Mouse (Mus musculus): ENCODE measurements at regions not wholly inside any gene's neighbourhood (a gene's known extent, or its start where the extent isn't known, plus 50 kb on each side); places are given as distances from the start of the nearest gene placed in this dataset.

GRCm38 (mm10) chr7:128998759-128999158 lies 254.0 kb downstream of the Sec23ip start:
- no peaks in the 10 kb centered on the region for H3K4me1 ChIP-seq (ENCODE audit: control insufficient read depth, insufficient read depth, low read length)
- H3K27ac ChIP-seq (replicated peaks; ENCODE audit: low read depth, low read length) = no peak overlapping the region
- H3K9me3 ChIP-seq (ENCODE audit: control insufficient read depth, low read length) = no peaks in the 10 kb centered on the region
- DNase-seq (ENCODE audit: low spot score) (no peak), ATAC-seq (ENCODE audit: insufficient number of reproducible peaks, low FRiP score, low TSS enrichment, low read depth) (no peak)
- no peaks in the 10 kb centered on the region for H3K27me3 ChIP-seq (ENCODE audit: control insufficient read depth, insufficient read depth, low read length)
- no peak overlapping the region for H3K4me3 ChIP-seq (ENCODE audit: low read depth, low read length)
- WGBS = 69% methylated on average over 4 of the region's 4 CpGs
- no peak overlapping the region for H3K9ac ChIP-seq (ENCODE audit: low read length)
- H3K4me2 ChIP-seq (ENCODE audit: low read depth, severe bottlenecking) = no peak overlapping the region
- no peaks in the 10 kb centered on the region for H3K36me3 ChIP-seq (ENCODE audit: control insufficient read depth, insufficient read depth, low read length)

DNA sequence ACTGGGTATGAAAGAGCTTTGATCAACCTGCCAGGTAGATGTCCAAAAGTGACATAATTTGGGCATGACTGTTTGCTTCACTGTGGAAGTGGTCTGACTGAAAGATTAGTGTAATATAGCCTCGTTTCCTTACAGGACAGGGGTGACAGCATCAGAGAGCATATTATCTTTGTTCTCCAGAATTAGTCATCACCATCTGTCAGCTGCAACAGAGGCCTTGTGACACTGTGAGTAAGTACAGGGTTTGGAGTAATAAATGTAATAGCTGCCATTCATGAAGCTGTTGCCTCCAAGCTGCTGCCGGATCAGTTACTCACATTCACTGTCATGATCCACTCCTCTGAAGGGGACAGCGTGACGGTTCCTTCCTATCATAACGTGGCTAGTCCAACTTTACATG lies 254.4 kb upstream of the Plpp4 start:
- no peak overlapping the region for H3K4me3 ChIP-seq (ENCODE audit: low read depth, low read length)
- 73% methylated on average over 5 of the region's 5 CpGs for WGBS
- H3K9ac ChIP-seq (ENCODE audit: low read length) = no peak overlapping the region
- ATAC-seq (ENCODE audit: insufficient number of reproducible peaks, low FRiP score, low TSS enrichment, low read depth) (no peak), DNase-seq (ENCODE audit: low spot score) (no peak)
- no peaks in the 10 kb centered on the region for H3K9me3 ChIP-seq (ENCODE audit: control insufficient read depth, low read length)
- H3K36me3 ChIP-seq (ENCODE audit: control insufficient read depth, insufficient read depth, low read length) = no peaks in the 10 kb centered on the region
- no peaks in the 10 kb centered on the region for H3K4me1 ChIP-seq (ENCODE audit: control insufficient read depth, insufficient read depth, low read length)
- no peaks in the 10 kb centered on the region for H3K27me3 ChIP-seq (ENCODE audit: control insufficient read depth, insufficient read depth, low read length)
- no peak overlapping the region for H3K27ac ChIP-seq (replicated peaks; ENCODE audit: low read depth, low read length)
- H3K4me2 ChIP-seq (ENCODE audit: low read depth, severe bottlenecking) = no peak overlapping the region

DNA sequence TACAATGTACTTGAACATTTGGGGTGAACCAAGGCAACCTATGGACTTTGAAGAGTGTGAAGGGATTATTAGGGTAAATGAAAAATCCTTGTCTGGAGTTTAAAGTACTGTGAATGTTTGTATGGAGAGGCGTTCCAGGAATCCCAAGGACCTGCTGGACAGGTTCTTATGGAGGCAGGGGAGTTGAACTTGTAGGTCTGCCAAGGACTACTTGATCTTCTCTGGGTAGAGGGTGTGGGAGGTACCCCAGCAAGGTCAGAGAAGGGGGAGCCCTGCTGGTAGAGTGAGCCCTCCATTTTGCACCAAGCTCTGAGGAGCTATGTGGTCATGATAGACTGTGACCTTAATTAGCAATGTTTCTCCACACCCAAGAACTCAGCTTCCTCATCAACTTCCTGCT lies 253.7 kb upstream of the Plpp4 start:
- ATAC-seq (ENCODE audit: insufficient number of reproducible peaks, low FRiP score, low TSS enrichment, low read depth) (no peak), DNase-seq (ENCODE audit: low spot score) (no peak)
- no peaks in the 10 kb centered on the region for H3K36me3 ChIP-seq (ENCODE audit: control insufficient read depth, insufficient read depth, low read length)
- H3K9me3 ChIP-seq (ENCODE audit: control insufficient read depth, low read length) = no peaks in the 10 kb centered on the region
- 85% methylated on average over 1 of the region's 1 CpGs for WGBS
- H3K4me3 ChIP-seq (ENCODE audit: low read depth, low read length) = no peak overlapping the region
- H3K9ac ChIP-seq (ENCODE audit: low read length) = no peak overlapping the region
- no peaks in the 10 kb centered on the region for H3K27me3 ChIP-seq (ENCODE audit: control insufficient read depth, insufficient read depth, low read length)
- no peaks in the 10 kb centered on the region for H3K4me1 ChIP-seq (ENCODE audit: control insufficient read depth, insufficient read depth, low read length)
- no peak overlapping the region for H3K4me2 ChIP-seq (ENCODE audit: low read depth, severe bottlenecking)
- H3K27ac ChIP-seq (replicated peaks; ENCODE audit: low read depth, low read length) = no peak overlapping the region

GRCm38 (mm10) chr7:129016353-129016752 lies 240.5 kb upstream of the Plpp4 start:
- no peak for DNase-seq (ENCODE audit: low spot score)
- no peaks in the 10 kb centered on the region for H3K36me3 ChIP-seq (ENCODE audit: control insufficient read depth, insufficient read depth, low read length)
- no peaks in the 10 kb centered on the region for H3K27me3 ChIP-seq (ENCODE audit: control insufficient read depth, insufficient read depth, low read length)
- ATAC-seq (ENCODE audit: insufficient number of reproducible peaks, low FRiP score, low TSS enrichment, low read depth) = no peak
- no peaks in the 10 kb centered on the region for H3K4me1 ChIP-seq (ENCODE audit: control insufficient read depth, insufficient read depth, low read length)
- no peak overlapping the region for H3K9ac ChIP-seq (ENCODE audit: low read length)
- no peak overlapping the region for H3K4me2 ChIP-seq (ENCODE audit: low read depth, severe bottlenecking)
- H3K27ac ChIP-seq (replicated peaks; ENCODE audit: low read depth, low read length) = no peak overlapping the region
- H3K9me3 ChIP-seq (ENCODE audit: control insufficient read depth, low read length) = 0 out of 2 replicates have a peak, but pooled peaks cover 2% of the 10 kb centered on the region
- no peak overlapping the region for H3K4me3 ChIP-seq (ENCODE audit: low read depth, low read length)
- WGBS = 86% methylated on average over 6 of the region's 6 CpGs

GRCm38 (mm10) chr7:129027116-129027515 lies 229.7 kb upstream of the Plpp4 start:
- WGBS = 81% methylated on average over 2 of the region's 2 CpGs
- no peak overlapping the region for H3K9ac ChIP-seq (ENCODE audit: low read length)
- DNase-seq (ENCODE audit: low spot score) = no peak

DNA sequence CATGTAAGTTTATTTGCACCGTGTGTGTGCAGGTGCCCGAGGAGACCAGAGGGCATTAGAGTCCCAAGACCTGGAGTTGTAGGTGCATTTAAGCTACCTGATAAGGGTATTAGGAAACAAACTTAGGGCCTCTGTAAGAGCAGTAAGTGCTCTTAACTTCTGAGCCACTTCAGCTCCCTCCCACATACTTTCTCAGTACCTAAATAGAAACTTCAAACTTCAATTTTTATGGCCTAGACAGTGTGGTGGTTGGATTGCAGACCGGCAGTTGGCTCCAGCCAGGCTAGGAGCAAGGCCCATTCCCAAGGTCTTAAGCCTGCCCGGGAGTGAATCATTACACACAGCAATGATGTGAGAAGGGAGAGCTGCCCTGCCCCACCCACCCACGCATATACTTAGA lies 208.8 kb upstream of the Plpp4 start:
- Histone ChIP-seq H3K9ac (ENCODE audit: low read length) (no peak overlapping the region), H3K9me3 (ENCODE audit: control insufficient read depth, low read length) (no peaks in the 10 kb centered on the region), H3K27me3 (ENCODE audit: control insufficient read depth, insufficient read depth, low read length) (no peaks in the 10 kb centered on the region), H3K36me3 (ENCODE audit: control insufficient read depth, insufficient read depth, low read length) (no peaks in the 10 kb centered on the region), H3K4me3 (ENCODE audit: low read depth, low read length) (no peak overlapping the region), H3K27ac (replicated peaks; ENCODE audit: low read depth, low read length) (no peak overlapping the region), H3K4me1 (ENCODE audit: control insufficient read depth, insufficient read depth, low read length) (no peaks in the 10 kb centered on the region), H3K4me2 (ENCODE audit: low read depth, severe bottlenecking) (no peak overlapping the region)
- 69% methylated on average over 5 of the region's 5 CpGs for WGBS
- ATAC-seq (ENCODE audit: insufficient number of reproducible peaks, low FRiP score, low TSS enrichment, low read depth) (no peak), DNase-seq (ENCODE audit: low spot score) (no peak)

More at GRCm38 (mm10) chr7:129027116-129027515, 229.7 kb upstream of the Plpp4 start:
- H3K27me3 ChIP-seq (ENCODE audit: control insufficient read depth, insufficient read depth, low read length) = no peaks in the 10 kb centered on the region
- H3K36me3 ChIP-seq (ENCODE audit: control insufficient read depth, insufficient read depth, low read length) = no peaks in the 10 kb centered on the region
- H3K4me1 ChIP-seq (ENCODE audit: control insufficient read depth, insufficient read depth, low read length) = no peaks in the 10 kb centered on the region
- H3K9me3 ChIP-seq (ENCODE audit: control insufficient read depth, low read length) = no peaks in the 10 kb centered on the region
- H3K4me3 ChIP-seq (ENCODE audit: low read depth, low read length) = no peak overlapping the region
- H3K4me2 ChIP-seq (ENCODE audit: low read depth, severe bottlenecking) = no peak overlapping the region
- H3K27ac ChIP-seq (replicated peaks; ENCODE audit: low read depth, low read length) = no peak overlapping the region
- ATAC-seq (ENCODE audit: insufficient number of reproducible peaks, low FRiP score, low TSS enrichment, low read depth) = no peak

DNA sequence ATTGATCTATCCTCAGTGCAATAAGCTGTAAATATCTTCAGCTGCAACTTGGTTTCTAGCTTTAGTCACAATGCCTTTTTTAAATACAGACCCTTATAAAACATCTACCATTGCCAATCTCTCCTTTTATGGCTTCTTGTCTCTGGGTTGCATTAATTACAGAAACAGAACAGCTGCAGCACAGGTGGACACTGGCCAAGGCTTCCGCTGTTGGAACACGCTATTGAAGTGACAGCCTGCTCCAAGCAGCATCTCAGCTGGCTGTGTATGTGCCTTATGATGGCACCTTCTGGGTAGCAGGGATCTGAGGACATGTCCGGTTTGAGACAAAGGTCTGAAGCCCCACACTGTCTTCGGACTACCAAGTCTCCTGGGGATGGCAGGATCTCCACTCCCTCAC lies 207.1 kb upstream of the Plpp4 start:
- H3K4me3 ChIP-seq (ENCODE audit: low read depth, low read length) = no peak overlapping the region
- H3K4me1 ChIP-seq (ENCODE audit: control insufficient read depth, insufficient read depth, low read length) = no peaks in the 10 kb centered on the region
- H3K9me3 ChIP-seq (ENCODE audit: control insufficient read depth, low read length) = no peaks in the 10 kb centered on the region
- H3K27me3 ChIP-seq (ENCODE audit: control insufficient read depth, insufficient read depth, low read length) = no peaks in the 10 kb centered on the region
- DNase-seq (ENCODE audit: low spot score) (no peak), ATAC-seq (ENCODE audit: insufficient number of reproducible peaks, low FRiP score, low TSS enrichment, low read depth) (no peak)
- no peak overlapping the region for H3K4me2 ChIP-seq (ENCODE audit: low read depth, severe bottlenecking)
- H3K27ac ChIP-seq (replicated peaks; ENCODE audit: low read depth, low read length) = no peak overlapping the region
- no peak overlapping the region for H3K9ac ChIP-seq (ENCODE audit: low read length)
- no peaks in the 10 kb centered on the region for H3K36me3 ChIP-seq (ENCODE audit: control insufficient read depth, insufficient read depth, low read length)
- 94% methylated on average over 4 of the region's 4 CpGs for WGBS

DNA sequence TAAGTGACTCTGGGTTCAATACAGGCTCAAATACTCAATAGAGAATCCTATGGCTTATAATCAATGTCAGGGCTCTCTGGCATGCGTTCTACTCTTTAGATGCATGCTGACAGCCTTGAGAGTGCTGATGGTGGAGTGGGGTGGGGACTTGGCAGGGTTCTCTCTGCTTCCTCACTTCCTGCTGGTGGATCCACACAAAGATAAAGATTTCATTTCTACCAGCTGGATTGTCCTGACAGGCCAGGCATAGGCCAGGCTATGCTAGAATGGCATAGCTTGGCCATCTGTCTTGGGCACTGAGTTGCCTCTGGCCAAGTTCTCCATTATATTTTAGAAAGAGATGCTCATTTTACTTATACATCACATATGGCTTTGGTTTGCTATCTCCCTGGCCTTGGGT lies 206.2 kb upstream of the Plpp4 start:
- ATAC-seq (ENCODE audit: insufficient number of reproducible peaks, low FRiP score, low TSS enrichment, low read depth) = no peak
- Histone ChIP-seq H3K4me2 (ENCODE audit: low read depth, severe bottlenecking) (no peak overlapping the region), H3K9me3 (ENCODE audit: control insufficient read depth, low read length) (no peaks in the 10 kb centered on the region), H3K4me3 (ENCODE audit: low read depth, low read length) (no peak overlapping the region), H3K9ac (ENCODE audit: low read length) (no peak overlapping the region), H3K36me3 (ENCODE audit: control insufficient read depth, insufficient read depth, low read length) (no peaks in the 10 kb centered on the region), H3K27me3 (ENCODE audit: control insufficient read depth, insufficient read depth, low read length) (no peaks in the 10 kb centered on the region), H3K27ac (replicated peaks; ENCODE audit: low read depth, low read length) (no peak overlapping the region), H3K4me1 (ENCODE audit: control insufficient read depth, insufficient read depth, low read length) (no peaks in the 10 kb centered on the region)
- WGBS = 95% methylated on average over 1 of the region's 1 CpGs
- no peak for DNase-seq (ENCODE audit: low spot score)

GRCm38 (mm10) chr7:129066891-129067290 lies 189.9 kb upstream of the Plpp4 start:
- ATAC-seq (ENCODE audit: insufficient number of reproducible peaks, low FRiP score, low TSS enrichment, low read depth) = no peak

More at GRCm38 (mm10) chr7:129066891-129067290, 189.9 kb upstream of the Plpp4 start:
- H3K36me3 ChIP-seq (ENCODE audit: control insufficient read depth, insufficient read depth, low read length) = no peaks in the 10 kb centered on the region
- WGBS = 73% methylated on average over 2 of the region's 2 CpGs
- no peak for DNase-seq (ENCODE audit: low spot score)
- H3K9ac ChIP-seq (ENCODE audit: low read length) = no peak overlapping the region
- H3K27me3 ChIP-seq (ENCODE audit: control insufficient read depth, insufficient read depth, low read length) = no peaks in the 10 kb centered on the region
- H3K4me1 ChIP-seq (ENCODE audit: control insufficient read depth, insufficient read depth, low read length) = no peaks in the 10 kb centered on the region
- no peaks in the 10 kb centered on the region for H3K9me3 ChIP-seq (ENCODE audit: control insufficient read depth, low read length)
- no peak overlapping the region for H3K4me3 ChIP-seq (ENCODE audit: low read depth, low read length)
- no peak overlapping the region for H3K27ac ChIP-seq (replicated peaks; ENCODE audit: low read depth, low read length)
- H3K4me2 ChIP-seq (ENCODE audit: low read depth, severe bottlenecking) = no peak overlapping the region

Measured in limb, embryonic 11.5 days (tissue).